In the genomic region with DNA sequence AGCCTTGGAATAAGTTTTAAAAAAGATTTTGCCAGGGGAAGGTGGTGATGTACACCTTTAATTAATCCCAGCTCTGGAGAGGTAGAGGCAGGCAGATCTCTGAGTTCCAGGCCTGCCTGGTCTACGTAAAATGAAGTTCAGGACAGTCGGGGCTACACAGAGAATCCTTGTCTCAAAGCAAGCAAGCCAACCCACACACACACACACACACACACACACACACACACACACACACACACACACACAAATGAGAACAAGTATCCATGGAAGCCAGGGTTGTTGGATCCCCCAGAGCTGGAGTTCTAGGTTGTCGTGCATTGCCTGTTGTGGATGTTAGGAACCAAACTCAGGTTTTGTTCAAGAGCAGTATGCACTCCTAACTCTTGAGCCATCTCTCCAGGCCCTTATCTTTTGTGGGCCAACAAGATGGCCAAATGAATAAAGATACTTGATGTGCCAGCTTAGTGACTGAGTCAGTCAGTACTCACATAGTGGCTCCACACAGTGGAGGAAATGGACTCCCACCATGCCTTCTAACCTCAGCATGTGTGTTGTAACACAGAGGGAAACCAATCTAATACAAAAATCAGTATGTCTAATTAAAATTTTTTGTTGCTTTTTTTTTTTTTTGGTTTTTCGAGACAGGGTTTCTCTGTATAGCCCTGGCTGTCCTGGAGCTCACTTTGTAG, we compare ENCODE assay signal across 16 mouse cellular contexts. TPM values are rescaled to one million over a fixed set of nuclear protein-coding genes. Genes with fewer than 3 reads are reported as not detected.
DNase-seq lines count a peak whose midpoint lies in the region; ATAC-seq and TF ChIP-seq lines count a peak whose summit lies in the region.
"Had no signal": no experiment of that assay in that cellular context is flagged by ENCODE, and none has a peak within 500 bp of the region (broad histone marks: within the 10 kb centered on the region; RNA-seq: fewer than 3 reads in every experiment).

No protein-coding gene starts in this region.

- no peak for ATAC-seq in forebrain, postnatal 0 days
- ATAC-seq in forebrain, embryonic 12.5 days (ENCODE audit: low FRiP score), result no peak
- ATAC-seq: activated CD4-positive, CD25-positive, alpha-beta regulatory T cell, adult 4 months had no signal

- H3K4me2 ChIP-seq in forebrain, postnatal 0 days (ENCODE audit: low read depth), result no peak overlapping the region
- no peak overlapping the region for H3K4me2 ChIP-seq in forebrain, embryonic 12.5 days
- H3K4me2 ChIP-seq: embryonic facial prominence, embryonic 13.5 days; limb, embryonic 13.5 days had no signal

- no peak for TF ChIP-seq CTCF in forebrain, postnatal 0 days (IDR thresholded peaks at IDR 0.05; ENCODE audit: low read depth)
- TF ChIP-seq CTCF in liver, adult 2 months (IDR thresholded peaks at IDR 0.05; ENCODE audit: low read depth, low read length), result no peak
- no peak for TF ChIP-seq CTCF in kidney, adult 2 months (conservative IDR thresholded peaks at IDR 0.05; ENCODE audit: insufficient read depth, insufficient read length, low read depth, low read length)

- TF ChIP-seq POLR2A in liver, adult 2 months (IDR thresholded peaks at IDR 0.05; ENCODE audit: extremely low read depth, insufficient read depth, low read length), result no peak
- no peak for TF ChIP-seq POLR2A in kidney, adult 2 months (IDR thresholded peaks at IDR 0.05; ENCODE audit: low read depth, low read length)

- H3K27me3 ChIP-seq in forebrain, postnatal 0 days (ENCODE audit: insufficient read depth, low read length), result no peaks in the 10 kb centered on the region
- H3K27me3 ChIP-seq in forebrain, embryonic 12.5 days, result no peaks in the 10 kb centered on the region
- H3K27me3 ChIP-seq in liver, adult 2 months (ENCODE audit: control insufficient read depth, insufficient read depth, low read length), result no peaks in the 10 kb centered on the region
- H3K27me3 ChIP-seq in kidney, adult 2 months (replicated peaks; ENCODE audit: control insufficient read depth, insufficient read depth, low read length), result no peaks in the 10 kb centered on the region
- H3K27me3 ChIP-seq: embryonic facial prominence, embryonic 13.5 days; limb, embryonic 13.5 days had no signal

- no peaks in the 10 kb centered on the region for H3K4me1 ChIP-seq in forebrain, postnatal 0 days (ENCODE audit: insufficient read depth)
- no peaks in the 10 kb centered on the region for H3K4me1 ChIP-seq in forebrain, embryonic 12.5 days
- H3K4me1 ChIP-seq in liver, adult 2 months (ENCODE audit: control insufficient read depth, insufficient read depth, low read length), result peaks cover 8% of the 10 kb centered on the region; the same call in 1 of the 2 replicates
- peaks cover 3% of the 10 kb centered on the region; the same call in 1 of the 2 replicates for H3K4me1 ChIP-seq in kidney, adult 2 months (ENCODE audit: control insufficient read depth, insufficient read depth, low read length)
- H3K4me1 ChIP-seq: embryonic facial prominence, embryonic 13.5 days; limb, embryonic 13.5 days had no signal

- peaks cover 15% of the 10 kb centered on the region; the same call in 1 of the 2 replicates for H3K79me2 ChIP-seq in liver, adult 2 months (ENCODE audit: control insufficient read depth, insufficient read depth, low read length)

- no peak overlapping the region for H3K4me3 ChIP-seq in forebrain, postnatal 0 days (ENCODE audit: low read depth, low read length)
- no peak overlapping the region for H3K4me3 ChIP-seq in forebrain, embryonic 12.5 days (replicated peaks)
- no peak overlapping the region for H3K4me3 ChIP-seq in liver, adult 2 months (ENCODE audit: insufficient read depth, low read depth, low read length)
- H3K4me3 ChIP-seq in kidney, adult 2 months (ENCODE audit: insufficient read depth, low read depth, low read length), result no peak overlapping the region
- H3K4me3 ChIP-seq: embryonic facial prominence, embryonic 13.5 days; limb, embryonic 13.5 days had no signal

- DNase-seq in forebrain, postnatal 0 days, result peak; percentile 8
- DNase-seq in liver, adult 2 months (ENCODE audit: extremely low read depth, low read depth, low spot score), result peak; percentile 29
- no peak for DNase-seq in liver
- DNase-seq in induced T-regulatory cell, adult 2 months (ENCODE audit: low read depth), result peak; percentile 10
- DNase-seq in naive thymus-derived CD4-positive, alpha-beta T cell, adult 2 months (ENCODE audit: low read depth), result peak; percentile 18
- DNase-seq in urinary bladder, adult 2 months (ENCODE audit: low spot score), result no peak
- DNase-seq in kidney, adult 2 months, result no peak
- DNase-seq: cerebellum, adult 11-12 months; gastrocnemius, postnatal 36 days; lung, postnatal 4 days; thymus, postnatal 4 days had no signal

- no peak overlapping the region for H3K9ac ChIP-seq in forebrain, postnatal 0 days
- H3K9ac ChIP-seq in forebrain, embryonic 12.5 days, result no peak overlapping the region
- no peak overlapping the region for H3K9ac ChIP-seq in liver, adult 2 months (ENCODE audit: low read depth, low read length)
- H3K9ac ChIP-seq: embryonic facial prominence, embryonic 13.5 days; limb, embryonic 13.5 days had no signal

- H3K36me3 ChIP-seq in forebrain, postnatal 0 days (ENCODE audit: insufficient read depth), result peaks cover 55% of the 10 kb centered on the region
- H3K36me3 ChIP-seq in forebrain, embryonic 12.5 days (replicated peaks), result peaks cover 56% of the 10 kb centered on the region
- H3K36me3 ChIP-seq in liver, adult 2 months (ENCODE audit: control insufficient read depth, insufficient read depth, low read length), result peaks cover 65% of the 10 kb centered on the region
- peaks cover 22% of the 10 kb centered on the region for H3K36me3 ChIP-seq in kidney, adult 2 months (ENCODE audit: control insufficient read depth, insufficient read depth, low read length)

- WGBS in forebrain, postnatal 0 days, result 95% methylated on average over 4 of the region's 4 CpGs
- 90% methylated on average over 4 of the region's 4 CpGs for WGBS in forebrain, embryonic 12.5 days
- 89% methylated on average over 4 of the region's 4 CpGs for WGBS in liver, adult 2 months
- 95% methylated on average over 4 of the region's 4 CpGs for WGBS in kidney, adult 2 months

- no peaks in the 10 kb centered on the region for H3K9me3 ChIP-seq in forebrain, postnatal 0 days (ENCODE audit: low read length)
- H3K9me3 ChIP-seq in forebrain, embryonic 12.5 days, result no peaks in the 10 kb centered on the region
- H3K9me3 ChIP-seq: limb, embryonic 13.5 days had no signal

- no peak overlapping the region for H3K27ac ChIP-seq in forebrain, postnatal 0 days (ENCODE audit: low read depth, low read length)
- no peak overlapping the region for H3K27ac ChIP-seq in forebrain, embryonic 12.5 days
- no peak overlapping the region for H3K27ac ChIP-seq in liver, adult 2 months (replicated peaks; ENCODE audit: insufficient read depth, low read depth, low read length)
- no peak overlapping the region for H3K27ac ChIP-seq in kidney, adult 2 months (ENCODE audit: insufficient read depth, low read depth, low read length)
- H3K27ac ChIP-seq: embryonic facial prominence, embryonic 13.5 days; limb, embryonic 13.5 days had no signal

RNA-seq across cellular contexts. Expression of gene Clpx, which starts 18.8 kb away (rescaled TPM):
- 34.9 and 39.0 TPM in 2 replicates for total RNA-seq in forebrain, postnatal 0 days (2014; rRNA removed)
- 34.4 and 38.7 TPM in 2 replicates for polyA plus RNA-seq in forebrain, postnatal 0 days (2015; fragmentation: Nextera tagmentation; extraction: Ambion mirVana)
- 50.7 and 52.8 TPM in 2 replicates for polyA plus RNA-seq in forebrain, embryonic 12.5 days (2016; fragmentation: Nextera tagmentation; extraction: Ambion mirVana)
- total RNA-seq in liver, adult 2 months (2014; rRNA removed), result 54.0 and 56.1 TPM in 2 replicates
- polyA plus RNA-seq in liver, adult 2 months (2012; rRNA removed), result 39.2 and 62.4 TPM in 2 replicates
- polyA plus RNA-seq in urinary bladder, adult 2 months (2012; rRNA removed), result 23.9 and 25.2 TPM in 2 replicates
- 24.4 and 25.8 TPM in 2 replicates for polyA plus RNA-seq in kidney, adult 2 months (2012; rRNA removed)

RNA-seq across cellular contexts. Expression of gene Pdcd7, which starts 33.1 kb away (rescaled TPM):
- total RNA-seq in forebrain, postnatal 0 days (2014; rRNA removed), result 21.8 and 22.0 TPM in 2 replicates
- polyA plus RNA-seq in forebrain, postnatal 0 days (2015; fragmentation: Nextera tagmentation; extraction: Ambion mirVana), result 8.5 and 9.2 TPM in 2 replicates
- 11.9 and 12.1 TPM in 2 replicates for polyA plus RNA-seq in forebrain, embryonic 12.5 days (2016; fragmentation: Nextera tagmentation; extraction: Ambion mirVana)
- total RNA-seq in liver, adult 2 months (2014; rRNA removed), result 3.6 and 5.6 TPM in 2 replicates
- 3.5 and 4.5 TPM in 2 replicates for polyA plus RNA-seq in liver, adult 2 months (2012; rRNA removed)
- polyA plus RNA-seq in urinary bladder, adult 2 months (2012; rRNA removed), result 12.9 and 14.4 TPM in 2 replicates
- polyA plus RNA-seq in kidney, adult 2 months (2012; rRNA removed), result 6.0 and 6.1 TPM in 2 replicates

RNA-seq across cellular contexts. Expression of gene Cilp, which starts 47.8 kb away (rescaled TPM):
- total RNA-seq in forebrain, postnatal 0 days (2014; rRNA removed), result 0.14 and 0.46 TPM in 2 replicates
- polyA plus RNA-seq in forebrain, postnatal 0 days (2015; fragmentation: Nextera tagmentation; extraction: Ambion mirVana), result 0.09 and 0.16 TPM in 2 replicates
- 0.65 and 0.68 TPM in 2 replicates for polyA plus RNA-seq in forebrain, embryonic 12.5 days (2016; fragmentation: Nextera tagmentation; extraction: Ambion mirVana)
- total RNA-seq in liver, adult 2 months (2014; rRNA removed), result 0.18 and 0.20 TPM in 2 replicates
- 0.12 and 0.15 TPM in 2 replicates for polyA plus RNA-seq in liver, adult 2 months (2012; rRNA removed)
- polyA plus RNA-seq in urinary bladder, adult 2 months (2012; rRNA removed), result 1.5 and 4.2 TPM in 2 replicates
- 1.1 and 1.4 TPM in 2 replicates for polyA plus RNA-seq in kidney, adult 2 months (2012; rRNA removed)
- total RNA-seq: hematopoietic stem cell, adult 5-6 weeks had no signal
- polyA plus RNA-seq: activated CD4-positive, CD25-positive, alpha-beta regulatory T cell, adult 4 months had no signal

RNA-seq across cellular contexts. Expression of gene Ubap1l, which starts 48.0 kb away (rescaled TPM):
- total RNA-seq in forebrain, postnatal 0 days (2014; rRNA removed), result 3.5 and 7.4 TPM in 2 replicates
- polyA plus RNA-seq in forebrain, postnatal 0 days (2015; fragmentation: Nextera tagmentation; extraction: Ambion mirVana), result 0.29 and 0.59 TPM in 2 replicates
- polyA plus RNA-seq in forebrain, embryonic 12.5 days (2016; fragmentation: Nextera tagmentation; extraction: Ambion mirVana), result 0.27 and 0.73 TPM in 2 replicates
- total RNA-seq in liver, adult 2 months (2014; rRNA removed), result 0.18 TPM in 1 of 2 replicates, not detected in the other
- polyA plus RNA-seq in liver, adult 2 months (2012; rRNA removed), result 0.12 and 0.22 TPM in 2 replicates
- polyA plus RNA-seq in urinary bladder, adult 2 months (2012; rRNA removed), result 0.55 and 0.87 TPM in 2 replicates
- polyA plus RNA-seq in kidney, adult 2 months (2012; rRNA removed), result 0.25 and 0.33 TPM in 2 replicates
- total RNA-seq: hematopoietic stem cell, adult 5-6 weeks had no signal
- polyA plus RNA-seq: activated CD4-positive, CD25-positive, alpha-beta regulatory T cell, adult 4 months had no signal

Comparison
In these comparisons a context has a peak if more than half of its experiments do, and no peak if none do; other contexts are left out.
1. DNase-seq: peak in forebrain, postnatal 0 days (single experiment), liver, adult 2 months (single experiment), induced T-regulatory cell, adult 2 months (single experiment) and naive thymus-derived CD4-positive, alpha-beta T cell, adult 2 months (single experiment); none in liver (single experiment), urinary bladder, adult 2 months (single experiment) and kidney, adult 2 months (single experiment).